Mouse (Mus musculus) myocyte (in vitro differentiated cells): ENCODE results near the gene Ikbke.
A peak's percentile ranks its signal among the peaks of the same experiment; 100 is the strongest.

Source experiments
- CEBPB ChIP-seq: IDR thresholded peaks from 2 replicates; pipeline ENCODE4 v1.6.1; 2011; ENCODE audit warnings: mild to moderate bottlenecking, moderate library complexity; ENCODE audit not compliant: poor library complexity, insufficient read depth, severe bottlenecking
- MYOG ChIP-seq, 3 experiments: IDR thresholded peaks; one replicate each; pipeline ENCODE4 v1.6.1; 2011; ENCODE audit warnings: control low read depth in 2 of 3, low read depth in 2 of 3, mild to moderate bottlenecking in 2 of 3; ENCODE audit not compliant: insufficient read length in 2 of 3, control insufficient read depth in 1 of 3, insufficient read depth in 1 of 3
- POLR2A ChIP-seq: IDR thresholded peaks from one replicate; pipeline ENCODE4 v1.6.1; 2011; ENCODE audit warnings: low read depth, mild to moderate bottlenecking, control low read depth, moderate library complexity; ENCODE audit not compliant: insufficient read length
- POLR2AphosphoS2 ChIP-seq: IDR thresholded peaks from one replicate; pipeline ENCODE4 v1.6.1; 2011; ENCODE audit warnings: low read depth, control low read depth; ENCODE audit not compliant: insufficient read length
- TCF12 ChIP-seq: IDR thresholded peaks from one replicate; pipeline ENCODE4 v1.6.1; 2011; ENCODE audit warnings: mild to moderate bottlenecking, control low read depth; ENCODE audit not compliant: poor library complexity, insufficient read depth, severe bottlenecking
- USF1 ChIP-seq: IDR thresholded peaks from one replicate; pipeline ENCODE4 v1.6.1; 2011; ENCODE audit warnings: low read depth, mild to moderate bottlenecking, control low read depth, moderate library complexity

DNA sequence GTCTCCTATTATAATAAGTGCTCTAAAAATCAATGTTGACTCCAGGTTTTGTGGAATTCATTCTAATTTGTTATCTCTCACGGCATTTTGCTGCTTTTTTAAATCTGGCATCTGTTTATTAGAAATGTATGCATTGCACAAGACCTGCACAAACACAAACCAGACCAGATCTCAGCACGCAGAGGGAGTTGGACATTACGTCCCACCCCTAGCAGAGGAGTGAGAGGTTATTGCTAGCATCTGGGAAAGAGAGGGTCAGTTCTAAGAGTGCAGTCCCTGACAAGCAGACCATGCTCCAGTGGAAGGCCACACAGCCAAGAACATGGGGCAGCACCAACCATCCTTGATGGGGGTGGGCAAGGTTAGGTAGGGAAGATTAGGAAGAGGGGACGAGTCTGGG lies 5.2 kb upstream of the Ikbke start:
- TF ChIP-seq TCF12 (no peak), POLR2A (no peak), POLR2AphosphoS2 (peak; percentile 43), MYOG (IDR thresholded peaks at IDR 0.05; ENCODE audit: control insufficient read depth in 1 of 3, insufficient read depth in 1 of 3, insufficient read length in 2 of 3, low read depth in 2 of 3) (no peak), CEBPB (no peak), USF1 (no peak)
